Mouse (Mus musculus): ENCODE measurements around the gene Ranbp3l. TPM values are rescaled to one million over a fixed set of nuclear protein-coding genes. Genes with fewer than 3 reads are reported as not detected.

Ranbp3l gene
- polyA plus RNA-seq, 1 experiment: not detected

- TF ChIP-seq TCF3 (IDR thresholded peaks at IDR 0.05; ENCODE audit: insufficient read length, low read depth) (no peak), MYOD1 (IDR thresholded peaks at IDR 0.05; ENCODE audit: control insufficient read depth in 1 of 3, insufficient read length in 2 of 3, low read depth in 2 of 3) (peak; percentile 76 to 97 (median 88)), TCF12 (IDR thresholded peaks at IDR 0.05; ENCODE audit: insufficient read depth, poor library complexity, severe bottlenecking) (peak; percentile 41), E2F4 (IDR thresholded peaks at IDR 0.05; ENCODE audit: insufficient read depth) (no peak), MYOG (IDR thresholded peaks at IDR 0.05; ENCODE audit: control insufficient read depth in 1 of 3, insufficient read depth in 1 of 3, insufficient read length in 2 of 3, low read depth in 2 of 3) (peak in 2 of 3 experiments; percentile 33 to 48)
- Histone ChIP-seq H3ac (ENCODE audit: control insufficient read depth, insufficient read length) (no peak overlapping the region), H3K4me3 (no peak overlapping the region), H3K79me2 (ENCODE audit: control insufficient read depth, insufficient read depth) (no peaks in the 10 kb centered on the region), H3K4me2 (ENCODE audit: low read depth) (no peak overlapping the region), H3K36me3 (ENCODE audit: control insufficient read depth, insufficient read depth) (peaks cover 73% of the 10 kb centered on the region), H3K27me3 (ENCODE audit: control insufficient read depth, insufficient read depth, insufficient read length) (no peaks in the 10 kb centered on the region)
These were observed 143.9 kb downstream of the Ranbp3l start for GRCm38 (mm10) chr15:9111648-9112047.

GRCm38 (mm10) chr15:9113556-9113955, 145.8 kb downstream of the Ranbp3l start:
- H3K36me3 ChIP-seq (ENCODE audit: control insufficient read depth, insufficient read depth): peaks cover 78% of the 10 kb centered on the region
- TF ChIP-seq POLR2A (IDR thresholded peaks at IDR 0.05; ENCODE audit: insufficient read length, low read depth): no peak
- no peak for TF ChIP-seq MYOG (IDR thresholded peaks at IDR 0.05; ENCODE audit: control insufficient read depth in 1 of 3, insufficient read depth in 1 of 3, insufficient read length in 2 of 3, low read depth in 2 of 3)
- no peak for TF ChIP-seq MAX (IDR thresholded peaks at IDR 0.05; ENCODE audit: low read depth)
- TF ChIP-seq POLR2AphosphoS2 (IDR thresholded peaks at IDR 0.05; ENCODE audit: insufficient read length, low read depth): no peak
- TF ChIP-seq SRF (IDR thresholded peaks at IDR 0.05; ENCODE audit: control insufficient read depth, insufficient read length, low read depth): no peak
- no peak for TF ChIP-seq REST (IDR thresholded peaks at IDR 0.05; ENCODE audit: insufficient read depth, insufficient read length)
- TF ChIP-seq MYOD1 (IDR thresholded peaks at IDR 0.05; ENCODE audit: control insufficient read depth in 1 of 3, insufficient read length in 2 of 3, low read depth in 2 of 3): no peak
- no peak for TF ChIP-seq TCF3 (IDR thresholded peaks at IDR 0.05; ENCODE audit: insufficient read length, low read depth)
- no peak for TF ChIP-seq USF1 (IDR thresholded peaks at IDR 0.05; ENCODE audit: low read depth)
- TF ChIP-seq CEBPB (IDR thresholded peaks at IDR 0.05; ENCODE audit: insufficient read depth, poor library complexity, severe bottlenecking): no peak
- TF ChIP-seq E2F4 (IDR thresholded peaks at IDR 0.05; ENCODE audit: insufficient read depth): no peak
- no peak for TF ChIP-seq TCF12 (IDR thresholded peaks at IDR 0.05; ENCODE audit: insufficient read depth, poor library complexity, severe bottlenecking)
- H3K79me2 ChIP-seq (ENCODE audit: control insufficient read depth, insufficient read depth): no peaks in the 10 kb centered on the region

GRCm38 (mm10) chr15:9114131-9114530, 146.4 kb downstream of the Ranbp3l start:
- H3ac ChIP-seq (ENCODE audit: control insufficient read depth, insufficient read length): no peak overlapping the region
- no peak overlapping the region for H3K4me3 ChIP-seq
- peaks cover 80% of the 10 kb centered on the region for H3K36me3 ChIP-seq (ENCODE audit: control insufficient read depth, insufficient read depth)
- no peaks in the 10 kb centered on the region for H3K27me3 ChIP-seq (ENCODE audit: control insufficient read depth, insufficient read depth, insufficient read length)
- no peak overlapping the region for H3K4me2 ChIP-seq (ENCODE audit: low read depth)
- TF ChIP-seq POLR2AphosphoS2 (IDR thresholded peaks at IDR 0.05; ENCODE audit: insufficient read length, low read depth): no peak
- TF ChIP-seq CEBPB (IDR thresholded peaks at IDR 0.05; ENCODE audit: insufficient read depth, poor library complexity, severe bottlenecking): no peak
- TF ChIP-seq TCF3 (IDR thresholded peaks at IDR 0.05; ENCODE audit: insufficient read length, low read depth): no peak
- TF ChIP-seq MYOD1 (IDR thresholded peaks at IDR 0.05; ENCODE audit: control insufficient read depth in 1 of 3, insufficient read length in 2 of 3, low read depth in 2 of 3): no peak
- TF ChIP-seq MYOG (IDR thresholded peaks at IDR 0.05; ENCODE audit: control insufficient read depth in 1 of 3, insufficient read depth in 1 of 3, insufficient read length in 2 of 3, low read depth in 2 of 3): no peak
- no peak for TF ChIP-seq TCF12 (IDR thresholded peaks at IDR 0.05; ENCODE audit: insufficient read depth, poor library complexity, severe bottlenecking)
- no peak for TF ChIP-seq REST (IDR thresholded peaks at IDR 0.05; ENCODE audit: insufficient read depth, insufficient read length)
- no peak for TF ChIP-seq POLR2A (IDR thresholded peaks at IDR 0.05; ENCODE audit: insufficient read length, low read depth)
- no peak for TF ChIP-seq E2F4 (IDR thresholded peaks at IDR 0.05; ENCODE audit: insufficient read depth)
- TF ChIP-seq USF1 (IDR thresholded peaks at IDR 0.05; ENCODE audit: low read depth): no peak
- no peak for TF ChIP-seq SRF (IDR thresholded peaks at IDR 0.05; ENCODE audit: control insufficient read depth, insufficient read length, low read depth)
- no peak for TF ChIP-seq MAX (IDR thresholded peaks at IDR 0.05; ENCODE audit: low read depth)
- H3K79me2 ChIP-seq (ENCODE audit: control insufficient read depth, insufficient read depth): no peaks in the 10 kb centered on the region

More at GRCm38 (mm10) chr15:9113556-9113955, 145.8 kb downstream of the Ranbp3l start:
- Histone ChIP-seq H3K4me3 (no peak overlapping the region), H3ac (ENCODE audit: control insufficient read depth, insufficient read length) (no peak overlapping the region), H3K27me3 (ENCODE audit: control insufficient read depth, insufficient read depth, insufficient read length) (no peaks in the 10 kb centered on the region), H3K4me2 (ENCODE audit: low read depth) (no peak overlapping the region)

GRCm38 (mm10) chr15:9114599-9114998, 146.8 kb downstream of the Ranbp3l start:
- H3K79me2 ChIP-seq (ENCODE audit: control insufficient read depth, insufficient read depth): no peaks in the 10 kb centered on the region

More at GRCm38 (mm10) chr15:9114599-9114998, 146.8 kb downstream of the Ranbp3l start:
- Histone ChIP-seq H3K27me3 (ENCODE audit: control insufficient read depth, insufficient read depth, insufficient read length) (no peaks in the 10 kb centered on the region), H3ac (ENCODE audit: control insufficient read depth, insufficient read length) (no peak overlapping the region), H3K4me2 (ENCODE audit: low read depth) (no peak overlapping the region), H3K36me3 (ENCODE audit: control insufficient read depth, insufficient read depth) (peaks cover 84% of the 10 kb centered on the region), H3K4me3 (no peak overlapping the region)
- TF ChIP-seq MAX (IDR thresholded peaks at IDR 0.05; ENCODE audit: low read depth): no peak
- TF ChIP-seq USF1 (IDR thresholded peaks at IDR 0.05; ENCODE audit: low read depth): no peak
- TF ChIP-seq CEBPB (IDR thresholded peaks at IDR 0.05; ENCODE audit: insufficient read depth, poor library complexity, severe bottlenecking): no peak
- no peak for TF ChIP-seq TCF3 (IDR thresholded peaks at IDR 0.05; ENCODE audit: insufficient read length, low read depth)
- TF ChIP-seq TCF12 (IDR thresholded peaks at IDR 0.05; ENCODE audit: insufficient read depth, poor library complexity, severe bottlenecking): no peak
- TF ChIP-seq REST (IDR thresholded peaks at IDR 0.05; ENCODE audit: insufficient read depth, insufficient read length): no peak
- no peak for TF ChIP-seq MYOD1 (IDR thresholded peaks at IDR 0.05; ENCODE audit: control insufficient read depth in 1 of 3, insufficient read length in 2 of 3, low read depth in 2 of 3)
- no peak for TF ChIP-seq POLR2AphosphoS2 (IDR thresholded peaks at IDR 0.05; ENCODE audit: insufficient read length, low read depth)
- TF ChIP-seq POLR2A (IDR thresholded peaks at IDR 0.05; ENCODE audit: insufficient read length, low read depth): no peak
- TF ChIP-seq SRF (IDR thresholded peaks at IDR 0.05; ENCODE audit: control insufficient read depth, insufficient read length, low read depth): no peak
- no peak for TF ChIP-seq E2F4 (IDR thresholded peaks at IDR 0.05; ENCODE audit: insufficient read depth)
- no peak for TF ChIP-seq MYOG (IDR thresholded peaks at IDR 0.05; ENCODE audit: control insufficient read depth in 1 of 3, insufficient read depth in 1 of 3, insufficient read length in 2 of 3, low read depth in 2 of 3)

Other genes with a start within 250 kb of the Ranbp3l start
- 6.3 TPM for gene Nadk2, start 103.3 kb downstream of the Ranbp3l start, polyA plus RNA-seq (2012; fragmentation: generic; extraction: Trizol)
- 4.7 TPM for gene Lmbrd2, start 172.6 kb downstream of the Ranbp3l start, polyA plus RNA-seq (2012; fragmentation: generic; extraction: Trizol)
- gene Skp2, start 187.5 kb downstream of the Ranbp3l start, polyA plus RNA-seq (2012; fragmentation: generic; extraction: Trizol): 5.0 TPM

All from myocyte (in vitro differentiated cells).